Mouse (Mus musculus) heart, adult 2 months (tissue): ENCODE results near the gene Gap43.

Experiments
- CTCF ChIP-seq: fragments of 200-600 bp; IDR thresholded peaks from 2 replicates; pipeline ENCODE4 v1.8.1; 2022; ENCODE audit warnings: antibody characterized with exemption, mild to moderate bottlenecking, moderate library complexity
- EP300 ChIP-seq: fragments of 200-500 bp; IDR thresholded peaks from 2 replicates; pipeline ENCODE4 v1.6.1; 2011; ENCODE audit warnings: low read depth, low read length, control low read depth; ENCODE audit not compliant: insufficient read depth
- POLR2A ChIP-seq: fragments of 200-500 bp; IDR thresholded peaks from 2 replicates; pipeline ENCODE4 v1.6.1; 2011; ENCODE audit warnings: mild to moderate bottlenecking, low read depth, low read length, control low read depth; ENCODE audit not compliant: insufficient read depth

DNA sequence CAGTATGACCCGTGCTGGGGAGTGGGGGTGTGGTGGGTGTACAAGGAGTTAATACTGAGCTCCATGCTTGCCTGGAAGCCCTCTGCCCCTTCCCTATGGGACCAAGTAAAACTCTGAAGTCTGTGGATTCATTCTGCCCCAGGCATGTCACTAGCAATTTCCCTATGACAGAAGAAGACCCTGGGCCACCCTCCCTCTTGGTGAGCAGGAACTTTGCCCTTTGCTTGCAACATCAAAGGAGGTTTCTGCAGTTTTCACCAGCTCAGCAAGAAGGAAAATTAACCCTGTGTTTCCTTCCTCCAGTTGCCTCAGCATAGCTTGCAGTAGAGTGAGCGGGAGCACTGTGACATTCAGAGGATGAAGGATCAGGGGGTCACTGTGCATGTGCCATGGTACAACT, 3.8 kb downstream of the Gap43 start:
- no peak for TF ChIP-seq POLR2A
- no peak for TF ChIP-seq CTCF
- TF ChIP-seq EP300, result no peak
